Mouse (Mus musculus): Measurements from ENCODE around the gene Uchl1.

DNA sequence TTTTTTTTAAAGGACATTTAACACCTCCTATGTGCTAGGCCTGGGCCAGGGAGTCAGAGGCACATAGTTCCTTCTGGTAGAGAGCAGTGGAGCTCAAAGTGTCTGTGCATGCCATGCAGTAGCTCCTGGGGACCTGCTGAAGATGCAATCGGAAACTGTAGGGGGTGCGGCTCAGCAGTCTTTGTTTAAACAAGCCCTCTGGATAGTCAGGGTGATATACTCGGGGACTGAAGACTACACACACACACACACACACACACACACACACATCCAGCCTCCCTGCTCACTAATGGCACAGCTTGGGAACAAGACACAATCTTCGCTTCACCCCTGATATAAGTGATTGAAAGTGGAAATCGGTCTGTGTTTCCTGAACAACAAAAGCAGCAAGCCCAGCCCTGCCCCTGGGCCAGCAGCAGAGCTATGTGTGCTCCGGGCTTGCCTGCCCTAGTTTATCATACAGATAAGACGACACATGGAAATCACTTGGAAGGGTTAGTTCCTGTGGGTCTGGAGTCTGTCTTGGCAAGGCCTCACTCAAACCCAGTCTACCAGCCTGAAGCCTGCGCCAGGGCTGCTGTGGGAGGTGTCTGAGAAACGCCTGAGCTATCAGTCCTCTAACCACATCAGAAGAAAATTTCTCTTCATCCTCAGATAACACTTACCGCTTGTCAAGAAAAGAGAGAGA lies 27.6 kb downstream of the Uchl1 start:
- TF ChIP-seq CTCF (IDR thresholded peaks at IDR 0.05; ENCODE audit: low read depth, low read length) (no peak), POLR2A (IDR thresholded peaks at IDR 0.05; ENCODE audit: borderline replicate concordance, low read depth, low read length) (no peak)
